Mouse (Mus musculus) thymus, postnatal 10 days (tissue): ENCODE measurements around the gene Rims1.

Source experiments
- DNase-seq, 2 experiments: peaks; one replicate each; pipeline ENCODE4 v3.0.0; 2021; ENCODE audit warnings: low spot score in 2 of 2

The Rims1 gene

DNA sequence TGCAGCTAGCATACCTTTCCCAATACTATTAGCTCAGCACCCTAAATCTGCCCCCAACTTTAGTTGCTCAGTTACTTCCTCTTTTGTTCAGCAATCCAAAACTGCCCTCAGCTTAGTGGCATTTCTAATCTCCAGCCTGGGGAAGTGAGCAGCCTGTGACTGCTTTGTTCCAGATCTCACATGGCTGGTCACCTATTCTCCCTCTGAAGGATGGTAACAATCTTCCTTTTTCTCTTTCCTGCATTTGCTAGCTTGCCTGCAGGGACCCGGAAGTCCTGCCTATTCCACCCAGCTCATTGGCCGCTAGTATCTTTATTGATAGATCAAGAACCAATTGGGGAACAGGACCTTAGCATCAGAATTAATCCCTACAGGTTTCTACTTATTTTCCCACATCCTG is 551.5 kb downstream of the Rims1 start:
- DNase-seq, result no peak

- DNase-seq, result no peak
These were observed 552.9 kb downstream of the Rims1 start for GRCm38 (mm10) chr1:22252873-22253272.

DNA sequence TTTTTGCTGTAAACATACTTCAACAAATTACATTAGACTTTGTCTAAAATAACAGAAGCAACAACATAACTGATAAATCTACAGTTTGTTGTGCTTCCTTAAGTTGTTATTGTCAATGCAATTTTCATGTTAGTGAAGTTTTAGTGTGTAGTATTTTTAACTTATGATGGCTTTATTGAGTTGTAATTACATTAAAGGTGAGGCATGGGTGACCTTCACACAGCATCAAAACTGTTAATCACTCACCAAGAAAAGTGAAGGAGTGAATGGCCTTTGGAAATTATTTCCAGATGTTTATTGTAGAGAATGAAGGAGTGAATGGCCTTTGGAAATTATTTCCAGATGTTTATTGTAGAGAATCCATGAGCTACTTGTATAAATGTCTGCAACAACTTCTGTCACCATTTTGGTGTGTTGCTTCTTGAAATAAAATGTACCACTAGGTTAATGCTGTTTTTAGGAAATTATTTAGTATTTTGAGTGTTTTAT is 556.9 kb downstream of the Rims1 start:
- DNase-seq, result no peak

DNA sequence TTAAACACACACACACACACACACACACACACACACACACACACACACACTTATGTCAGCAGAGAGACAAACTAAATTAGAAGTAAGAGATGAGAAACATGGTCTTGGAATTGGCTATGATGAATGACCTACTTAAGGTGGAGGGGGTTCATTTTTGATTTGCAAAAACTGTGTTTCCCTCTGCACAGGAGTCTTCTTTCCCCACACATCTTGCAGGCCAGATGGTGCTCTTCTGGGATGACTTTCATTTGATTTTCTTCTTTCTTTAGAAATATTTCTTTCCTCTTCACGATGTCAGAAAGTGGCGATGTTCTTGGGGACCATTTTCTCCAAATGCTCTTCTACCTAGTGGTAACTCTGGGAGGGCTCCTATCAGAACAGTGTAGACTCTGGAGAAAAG is 560.0 kb downstream of the Rims1 start:
- DNase-seq, result no peak
